Mouse (Mus musculus) thymus, adult 2 months (tissue): ENCODE results near the gene Tfrc.

ENCODE experiments used
- CTCF ChIP-seq: fragments of 200-500 bp; IDR thresholded peaks from 2 replicates; pipeline ENCODE4 v1.5.1; 2012; ENCODE audit warnings: mild to moderate bottlenecking, control low read depth, low read length, moderate library complexity, borderline replicate concordance; ENCODE audit not compliant: control insufficient read depth, poor library complexity, insufficient read depth; ENCODE audit errors: extremely low read depth
- POLR2A ChIP-seq: fragments of 200-500 bp; IDR thresholded peaks from 2 replicates; pipeline ENCODE4 v1.6.1; 2012; ENCODE audit warnings: mild to moderate bottlenecking, low read length, control low read depth, moderate library complexity; ENCODE audit not compliant: control insufficient read depth, poor library complexity, insufficient read depth; ENCODE audit errors: extremely low read depth

DNA sequence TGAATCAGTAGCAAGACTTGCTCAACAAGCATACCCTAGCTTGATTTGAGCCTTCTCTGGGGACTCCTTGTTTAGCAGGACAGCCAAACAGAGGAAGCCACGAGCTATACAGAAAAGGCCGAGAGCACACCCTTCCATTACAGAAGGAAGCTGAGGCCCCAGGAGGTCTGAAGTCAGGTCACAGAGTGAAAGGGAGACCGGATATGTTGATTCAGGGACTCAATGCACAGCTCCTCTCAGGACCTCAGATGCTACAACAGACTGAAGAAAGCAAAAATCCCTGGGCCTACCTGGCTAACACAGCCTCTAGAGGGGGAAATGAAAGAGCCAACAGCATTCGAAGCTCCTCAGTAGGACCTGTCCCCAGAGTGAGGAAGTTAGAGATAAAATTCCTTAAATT is 41.4 kb upstream of the Tfrc start:
- TF ChIP-seq CTCF (no peak), POLR2A (no peak)
